Mouse (Mus musculus) kidney, embryonic 16.5 days (tissue): ENCODE measurements around the gene Shc1. TPM values are rescaled to one million over a fixed set of nuclear protein-coding genes. Genes with fewer than 3 reads are reported as not detected.

Experiments used
- polyA plus RNA-seq: library from polyadenylated mRNA; unstranded; fragments of >200 nt; fragmentation: Nextera tagmentation; extraction: Ambion mirVana; gene quantifications from 2 replicates; pipeline ENCODE4 v1.2.1, GENCODE M21; 2015

The Shc1 gene
- polyA plus RNA-seq, 1 experiment from 2014 or later = 118 TPM

Other genes starting within 250 kb of the Shc1 start
- gene Scamp3, start 241.0 kb upstream of the Shc1 start, polyA plus RNA-seq = 140 TPM in 2 replicates
- gene Fam189b, start 235.3 kb upstream of the Shc1 start, polyA plus RNA-seq = 43.6 and 51.2 TPM in 2 replicates
- gene Gba, start 215.5 kb upstream of the Shc1 start, polyA plus RNA-seq = 54.9 and 56.1 TPM in 2 replicates
- gene Thbs3, start 203.3 kb upstream of the Shc1 start, polyA plus RNA-seq = 18.2 and 18.4 TPM in 2 replicates
- 227 and 235 TPM in 2 replicates for gene Mtx1, start 191.4 kb upstream of the Shc1 start, polyA plus RNA-seq
- 20.0 and 23.6 TPM in 2 replicates for gene Muc1, start 189.4 kb upstream of the Shc1 start, polyA plus RNA-seq
- gene Krtcap2, start 172.5 kb upstream of the Shc1 start, polyA plus RNA-seq = 272 and 300 TPM in 2 replicates
- gene Trim46, start 172.1 kb upstream of the Shc1 start, polyA plus RNA-seq = 4.7 and 6.0 TPM in 2 replicates
- 127 and 146 TPM in 2 replicates for gene Dpm3, start 159.1 kb upstream of the Shc1 start, polyA plus RNA-seq
- 58.8 and 64.3 TPM in 2 replicates for gene Slc50a1, start 147.9 kb upstream of the Shc1 start, polyA plus RNA-seq
- gene Efna1, start 137.3 kb upstream of the Shc1 start, polyA plus RNA-seq = 81.9 and 86.7 TPM in 2 replicates
- 11.5 and 11.8 TPM in 2 replicates for gene Efna3, start 95.5 kb upstream of the Shc1 start, polyA plus RNA-seq
- gene Efna4, start 80.4 kb upstream of the Shc1 start, polyA plus RNA-seq = 29.2 and 31.3 TPM in 2 replicates
- 107 and 108 TPM in 2 replicates for gene Adam15, start 68.4 kb upstream of the Shc1 start, polyA plus RNA-seq
- gene Dcst2, start 56.5 kb upstream of the Shc1 start, polyA plus RNA-seq = 0.32 and 0.35 TPM in 2 replicates
- gene Dcst1, start 53.2 kb upstream of the Shc1 start, polyA plus RNA-seq = 2.9 and 3.3 TPM in 2 replicates
- 3.3 and 3.5 TPM in 2 replicates for gene Zbtb7b, start 23.7 kb upstream of the Shc1 start, polyA plus RNA-seq
- gene Lenep, start 15.7 kb upstream of the Shc1 start, polyA plus RNA-seq = 0.18 and 1.3 TPM in 2 replicates
- gene Flad1, start 6.6 kb upstream of the Shc1 start, polyA plus RNA-seq = 35.0 and 39.3 TPM in 2 replicates
- 483 and 495 TPM in 2 replicates for gene Cks1b, start 60 bp upstream of the Shc1 start, polyA plus RNA-seq
- gene Pygo2, start 11.8 kb downstream of the Shc1 start, polyA plus RNA-seq = 38.9 and 41.2 TPM in 2 replicates
- gene Pbxip1, start 18.3 kb downstream of the Shc1 start, polyA plus RNA-seq = 47.5 and 51.7 TPM in 2 replicates
- gene Pmvk, start 36.1 kb downstream of the Shc1 start, polyA plus RNA-seq = 56.1 and 59.3 TPM in 2 replicates
- 2.5 and 2.6 TPM in 2 replicates for gene Kcnn3, start 101.7 kb downstream of the Shc1 start, polyA plus RNA-seq